34 mouse cellular contexts compared by ENCODE assay signal in genomic region chr17:40717055-40717454, GRCm38 (mm10). TPM values are rescaled to one million over a fixed set of nuclear protein-coding genes. Genes with fewer than 3 reads are reported as not detected.
"Had no signal": no experiment of that assay in that cellular context is flagged by ENCODE, and none has a peak within 500 bp of the region (broad histone marks: within the 10 kb centered on the region; RNA-seq: fewer than 3 reads in every experiment).

No protein-coding gene starts in this region.

RNA-seq across cellular contexts. Expression of gene Esp1, which starts 9.9 kb away (rescaled TPM):
- total RNA-seq: gastrocnemius, adult 2 months; gastrocnemius, postnatal 10 days; gastrocnemius, postnatal 25 days; gastrocnemius, postnatal 4 days; heart, adult 18-20 months; heart, adult 8-10 months; heart, postnatal 10 days; heart, postnatal 25 days; heart, postnatal 4 days; layer of hippocampus, adult 2 months; layer of hippocampus, postnatal 10 days; layer of hippocampus, postnatal 25 days; left cerebral cortex, adult 2 months; left cerebral cortex, postnatal 14 days; left cerebral cortex, postnatal 36 days had no signal
- polyA plus RNA-seq: heart, embryonic 10.5 days; heart, embryonic 12.5 days; heart, embryonic 14.5 days; heart, embryonic 16.5 days; hindbrain, embryonic 10.5 days; hindbrain, embryonic 12.5 days; hindbrain, embryonic 14.5 days; hindbrain, embryonic 16.5 days; inflammation-experienced regulatory T-cells, adult 6 months; intestine, embryonic 15.5 days; intestine, postnatal 0 days; kidney, embryonic 14.5 days; kidney, embryonic 16.5 days; limb, embryonic 10.5 days; limb, embryonic 12.5 days; limb, embryonic 14.5 days; liver, embryonic 12.5 days; liver, embryonic 14.5 days; liver, embryonic 16.5 days had no signal
